In the genomic region with DNA sequence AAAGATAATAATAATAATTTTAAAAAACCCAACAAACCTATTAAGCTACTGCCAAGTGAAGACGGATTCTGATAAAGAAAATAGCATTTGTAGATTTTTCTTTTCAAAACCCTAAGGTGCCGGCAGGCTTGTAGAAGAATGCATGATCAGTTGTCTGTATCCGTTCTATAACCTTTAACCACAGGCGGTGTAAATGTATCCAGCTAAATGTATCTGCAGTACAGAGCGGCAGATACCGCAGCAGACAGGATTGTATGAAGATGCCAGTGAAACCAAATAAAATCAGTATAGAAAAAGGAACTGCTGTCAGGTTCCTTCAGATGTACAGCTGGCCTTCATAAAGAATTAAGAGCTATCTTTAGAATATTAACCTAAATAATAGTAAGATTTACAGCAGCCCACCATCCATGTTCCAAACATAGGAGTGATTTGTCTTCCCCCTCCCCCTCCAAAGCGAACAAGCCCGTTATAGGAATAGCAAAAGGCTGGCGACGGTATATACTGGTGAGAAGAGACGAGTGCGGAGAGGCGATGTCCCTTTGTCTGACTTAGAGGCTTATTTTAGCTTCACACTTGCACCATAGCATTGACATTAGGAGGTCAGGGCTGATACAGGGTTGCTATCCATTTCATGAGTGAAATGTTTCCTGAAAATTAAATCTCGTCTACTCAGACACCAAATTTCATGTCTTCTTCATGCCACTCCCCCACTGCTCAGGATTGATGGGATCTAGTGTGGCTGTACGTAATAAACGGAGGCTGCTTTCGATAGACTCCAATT, we compare ENCODE assay signal across 10 mouse cellular contexts. TPM values are rescaled to one million over a fixed set of nuclear protein-coding genes. Genes with fewer than 3 reads are reported as not detected.
A peak's percentile ranks its signal among the peaks of the same experiment; 100 is the strongest.
DNase-seq lines count a peak whose midpoint lies in the region; ATAC-seq and TF ChIP-seq lines count a peak whose summit lies in the region.
"Had no signal": no experiment of that assay in that cellular context is flagged by ENCODE, and none has a peak within 500 bp of the region (broad histone marks: within the 10 kb centered on the region; RNA-seq: fewer than 3 reads in every experiment).

No protein-coding gene starts in this region.

- TF ChIP-seq EP300 in heart, adult 2 months (IDR thresholded peaks at IDR 0.05; ENCODE audit: insufficient read depth, low read depth, low read length) = no peak
- TF ChIP-seq EP300 in stomach, postnatal 0 days (optimal IDR thresholded peaks at IDR 0.05) = no peak

- H3K9me3 ChIP-seq in intestine, postnatal 0 days (ENCODE audit: control insufficient read depth) = no peaks in the 10 kb centered on the region
- no peaks in the 10 kb centered on the region for H3K9me3 ChIP-seq in stomach, postnatal 0 days (ENCODE audit: control insufficient read depth, low read length)
- H3K9me3 ChIP-seq: liver, embryonic 12.5 days had no signal

- H3K4me3 ChIP-seq in heart, adult 2 months = peak overlapping the region; percentile 25; the same call in 1 of the 2 replicates
- H3K4me3 ChIP-seq in intestine, postnatal 0 days (ENCODE audit: low read depth, low read length) = no peak overlapping the region
- no peak overlapping the region for H3K4me3 ChIP-seq in stomach, postnatal 0 days (ENCODE audit: low read depth, low read length)
- H3K4me3 ChIP-seq in thymus, adult 2 months (ENCODE audit: control insufficient read depth, insufficient read depth, low read length) = no peak overlapping the region
- H3K4me3 ChIP-seq: liver, embryonic 12.5 days had no signal

- H3K4me1 ChIP-seq in heart, adult 2 months (ENCODE audit: control insufficient read depth, insufficient read depth, low read length) = peaks cover 5% of the 10 kb centered on the region
- no peaks in the 10 kb centered on the region for H3K4me1 ChIP-seq in intestine, postnatal 0 days (replicated peaks; ENCODE audit: control insufficient read depth, insufficient read depth, low read length)
- H3K4me1 ChIP-seq in stomach, postnatal 0 days (replicated peaks; ENCODE audit: control insufficient read depth, insufficient read depth) = peaks cover 3% of the 10 kb centered on the region
- H3K4me1 ChIP-seq in thymus, adult 2 months (replicated peaks; ENCODE audit: control insufficient read depth, insufficient read depth, low read length) = no peaks in the 10 kb centered on the region

- H3K4me2 ChIP-seq in intestine, postnatal 0 days (replicated peaks; ENCODE audit: low read depth) = peak overlapping the region; percentile 32
- peak overlapping the region; percentile 20; the same call in 1 of the 2 replicates for H3K4me2 ChIP-seq in stomach, postnatal 0 days (replicated peaks; ENCODE audit: low read depth)
- H3K4me2 ChIP-seq: liver, embryonic 12.5 days had no signal

- intact Hi-C loops in heart, adult 2 months (cut with DNase I) = no loop called here

- H3K27ac ChIP-seq in heart, adult 2 months = peak overlapping the region; percentile 79
- no peak overlapping the region for H3K27ac ChIP-seq in intestine, postnatal 0 days (ENCODE audit: low read depth, low read length)
- no peak overlapping the region for H3K27ac ChIP-seq in stomach, postnatal 0 days (replicated peaks)
- no peak overlapping the region for H3K27ac ChIP-seq in thymus, adult 2 months (ENCODE audit: control insufficient read depth, insufficient read depth, low read length)
- H3K27ac ChIP-seq: liver, embryonic 12.5 days had no signal

- no peaks in the 10 kb centered on the region for H3K79me2 ChIP-seq in heart, adult 2 months (replicated peaks; ENCODE audit: control insufficient read depth, insufficient read depth, low read length)

- TF ChIP-seq POLR2A in heart, adult 2 months (IDR thresholded peaks at IDR 0.05; ENCODE audit: insufficient read depth, low read depth, low read length) = no peak
- TF ChIP-seq POLR2A in thymus, adult 2 months (IDR thresholded peaks at IDR 0.05; ENCODE audit: control insufficient read depth, extremely low read depth, insufficient read depth, low read length, poor library complexity) = no peak

- H3K27me3 ChIP-seq in heart, adult 2 months (ENCODE audit: control insufficient read depth, insufficient read depth, low read length) = no peaks in the 10 kb centered on the region
- H3K27me3 ChIP-seq in intestine, postnatal 0 days (replicated peaks; ENCODE audit: control insufficient read depth, insufficient read depth, low read length) = no peaks in the 10 kb centered on the region
- no peaks in the 10 kb centered on the region for H3K27me3 ChIP-seq in stomach, postnatal 0 days (ENCODE audit: control insufficient read depth, insufficient read depth, low read length)
- H3K27me3 ChIP-seq in thymus, adult 2 months (ENCODE audit: control insufficient read depth, insufficient read depth, low read length) = no peaks in the 10 kb centered on the region

- no peak for DNase-seq in heart, adult 2 months
- no peak for DNase-seq in heart, adult 8-10 months (ENCODE audit: low spot score)
- DNase-seq in right cerebral cortex, postnatal 10 days (ENCODE audit: low spot score in 2 of 2) = peak; percentile 68 to 71
- DNase-seq in right cerebral cortex, postnatal 14 days = no peak
- no peak for DNase-seq in stomach, postnatal 0 days (ENCODE audit: low spot score)
- no peak for DNase-seq in thymus, adult 2 months
- no peak for DNase-seq in embryo, embryonic 10 days (ENCODE audit: low spot score)
- DNase-seq: kidney, adult 8-10 months had no signal

- H3K36me3 ChIP-seq in heart, adult 2 months (ENCODE audit: control insufficient read depth, insufficient read depth, low read length) = peaks cover 3% of the 10 kb centered on the region
- no peaks in the 10 kb centered on the region for H3K36me3 ChIP-seq in intestine, postnatal 0 days (ENCODE audit: control insufficient read depth, insufficient read depth)
- no peaks in the 10 kb centered on the region for H3K36me3 ChIP-seq in stomach, postnatal 0 days (ENCODE audit: control insufficient read depth, insufficient read depth, low read length)
- H3K36me3 ChIP-seq in thymus, adult 2 months (ENCODE audit: control insufficient read depth, insufficient read depth, low read length) = no peaks in the 10 kb centered on the region
- H3K36me3 ChIP-seq: liver, embryonic 12.5 days had no signal

- no peak for TF ChIP-seq CTCF in heart, adult 2 months (IDR thresholded peaks at IDR 0.05)
- TF ChIP-seq CTCF in intestine, postnatal 0 days (IDR thresholded peaks at IDR 0.05; ENCODE audit: low read depth) = no peak
- no peak for TF ChIP-seq CTCF in stomach, postnatal 0 days (IDR thresholded peaks at IDR 0.05; ENCODE audit: low read depth)
- no peak for TF ChIP-seq CTCF in thymus, adult 2 months (IDR thresholded peaks at IDR 0.05; ENCODE audit: borderline replicate concordance, control insufficient read depth, extremely low read depth, insufficient read depth, low read length, poor library complexity)

- ATAC-seq in intestine, postnatal 0 days = no peak
- ATAC-seq in stomach, postnatal 0 days (ENCODE audit: low FRiP score, low TSS enrichment) = no peak
- ATAC-seq: liver, embryonic 12.5 days had no signal

- H3K9ac ChIP-seq in heart, adult 2 months (ENCODE audit: low read depth, low read length) = peak overlapping the region; percentile 51; the same call in 1 of the 2 replicates
- H3K9ac ChIP-seq in intestine, postnatal 0 days (ENCODE audit: low read depth, low read length) = no peak overlapping the region
- 0 out of 2 replicates have a peak overlapping the region, but pooled peaks have one; percentile 31 for H3K9ac ChIP-seq in stomach, postnatal 0 days (ENCODE audit: low read length)
- H3K9ac ChIP-seq: liver, embryonic 12.5 days had no signal

- WGBS in heart, adult 2 months = 58% methylated on average over 17 of the region's 17 CpGs
- 66% methylated on average over 17 of the region's 17 CpGs for WGBS in intestine, postnatal 0 days
- 49% methylated on average over 17 of the region's 17 CpGs for WGBS in stomach, postnatal 0 days
- WGBS in thymus, adult 2 months = 96% methylated on average over 17 of the region's 17 CpGs

RNA-seq across cellular contexts. Expression of a gene that starts 19.8 kb away (rescaled TPM):
- 10 to 100 TPM; 42.3 to 43.5 TPM for total RNA-seq in heart, adult 2 months (2021)
- 9.0 and 16.0 TPM in 2 replicates for polyA plus RNA-seq in heart, adult 2 months (2012; rRNA removed)
- total RNA-seq in heart, adult 8-10 months (2022) = 10 to 100 TPM; 38.8 to 42.4 (median 40.8) TPM
- 18.5 and 20.8 TPM in 2 replicates for polyA plus RNA-seq in intestine, postnatal 0 days (2015; fragmentation: Nextera tagmentation; extraction: Ambion mirVana)
- polyA plus RNA-seq in stomach, postnatal 0 days (2015; fragmentation: Nextera tagmentation; extraction: Ambion mirVana) = 13.9 and 15.3 TPM in 2 replicates
- 7.2 and 9.1 TPM in 2 replicates for polyA plus RNA-seq in thymus, adult 2 months (2012; rRNA removed)

Comparison
In these comparisons a context has a peak if more than half of its experiments do, and no peak if none do; other contexts are left out.
1. DNase-seq: peak in right cerebral cortex, postnatal 10 days (2 of 2); none in heart, adult 2 months (0 of 2), heart, adult 8-10 months (single experiment), right cerebral cortex, postnatal 14 days (single experiment), stomach, postnatal 0 days (single experiment), thymus, adult 2 months (single experiment) and embryo, embryonic 10 days (single experiment).